Mouse (Mus musculus): ENCODE measurements around the gene Glipr2. TPM values are rescaled to one million over a fixed set of nuclear protein-coding genes. Genes with fewer than 3 reads are reported as not detected.

Gene Glipr2
- polyA plus RNA-seq, 1 experiment = 13.7 TPM

DNA sequence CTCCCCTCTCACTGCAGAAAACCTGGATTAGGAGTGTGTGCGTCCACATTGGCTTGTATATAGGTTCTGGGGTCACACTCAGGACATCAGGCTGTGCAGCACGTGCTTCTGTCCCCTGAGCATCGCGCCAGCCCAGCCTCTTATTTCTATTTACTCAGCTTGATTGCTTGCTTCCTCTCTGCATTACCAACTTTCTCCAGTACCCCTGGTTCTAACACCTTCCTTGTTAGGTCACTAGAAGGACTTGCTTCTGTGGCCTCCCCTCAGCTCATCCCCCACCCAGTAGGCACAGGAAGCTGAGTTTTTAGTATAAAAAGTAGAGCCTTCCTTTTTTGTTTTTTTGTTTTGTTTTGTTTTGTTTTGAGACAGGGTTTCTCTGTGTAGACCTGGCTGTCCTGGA is 21.0 kb upstream of the Glipr2 start:
- peak overlapping the region; percentile 48; the same call in 1 of the 2 replicates for H3K27ac ChIP-seq (ENCODE audit: insufficient read depth, low read length)
- H3K4me3 ChIP-seq (ENCODE audit: extremely low read depth, insufficient read depth, insufficient read length) = no peak overlapping the region
- peaks cover 12% of the 10 kb centered on the region; the same call in 1 of the 2 replicates for H3K4me1 ChIP-seq (ENCODE audit: control insufficient read depth, insufficient read depth, insufficient read length)
- WGBS = 77% methylated on average over 4 of the region's 4 CpGs
- H3K36me3 ChIP-seq (ENCODE audit: control insufficient read depth, insufficient read depth, low read length) = no peaks in the 10 kb centered on the region
- no peak for DNase-seq (ENCODE audit: low read depth in 1 of 2, low spot score in 2 of 2)
- TF ChIP-seq POLR2A (IDR thresholded peaks at IDR 0.05; ENCODE audit: low read depth, low read length) = no peak
- TF ChIP-seq CTCF (IDR thresholded peaks at IDR 0.05; ENCODE audit: extremely low read depth, insufficient read depth, insufficient read length, insufficient replicate concordance) = no peak
- no peaks in the 10 kb centered on the region for H3K27me3 ChIP-seq (ENCODE audit: control insufficient read depth, insufficient read depth, low read length)

- no peak for TF ChIP-seq CTCF (IDR thresholded peaks at IDR 0.05; ENCODE audit: extremely low read depth, insufficient read depth, insufficient read length, insufficient replicate concordance)
- TF ChIP-seq POLR2A (IDR thresholded peaks at IDR 0.05; ENCODE audit: low read depth, low read length) = no peak
- DNase-seq (ENCODE audit: low read depth in 1 of 2, low spot score in 2 of 2) = peak in 1 of 2 experiments; percentile 13
- no peaks in the 10 kb centered on the region for H3K36me3 ChIP-seq (ENCODE audit: control insufficient read depth, insufficient read depth, low read length)
- H3K27ac ChIP-seq (ENCODE audit: insufficient read depth, low read length) = peak overlapping the region; percentile 48
- peaks cover 12% of the 10 kb centered on the region; the same call in 1 of the 2 replicates for H3K4me1 ChIP-seq (ENCODE audit: control insufficient read depth, insufficient read depth, insufficient read length)
- no peaks in the 10 kb centered on the region for H3K27me3 ChIP-seq (ENCODE audit: control insufficient read depth, insufficient read depth, low read length)
- no peak overlapping the region for H3K4me3 ChIP-seq (ENCODE audit: extremely low read depth, insufficient read depth, insufficient read length)
- WGBS = 20% methylated on average over 14 of the region's 14 CpGs
Observed at GRCm38 (mm10) chr4:43936749-43937674, 20.2 kb upstream of the Glipr2 start.

- TF ChIP-seq CTCF (IDR thresholded peaks at IDR 0.05; ENCODE audit: extremely low read depth, insufficient read depth, insufficient read length, insufficient replicate concordance) = no peak
- H3K4me3 ChIP-seq (ENCODE audit: extremely low read depth, insufficient read depth, insufficient read length) = no peak overlapping the region
- H3K36me3 ChIP-seq (ENCODE audit: control insufficient read depth, insufficient read depth, low read length) = no peaks in the 10 kb centered on the region
- H3K27ac ChIP-seq (ENCODE audit: insufficient read depth, low read length) = no peak overlapping the region
- H3K27me3 ChIP-seq (ENCODE audit: control insufficient read depth, insufficient read depth, low read length) = no peaks in the 10 kb centered on the region
- WGBS = 77% methylated on average over 5 of the region's 5 CpGs
- DNase-seq (ENCODE audit: low read depth in 1 of 2, low spot score in 2 of 2) = no peak
- H3K4me1 ChIP-seq (ENCODE audit: control insufficient read depth, insufficient read depth, insufficient read length) = peaks cover 9% of the 10 kb centered on the region; the same call in 1 of the 2 replicates
Observed at GRCm38 (mm10) chr4:43941315-43941714, 15.9 kb upstream of the Glipr2 start.

DNA sequence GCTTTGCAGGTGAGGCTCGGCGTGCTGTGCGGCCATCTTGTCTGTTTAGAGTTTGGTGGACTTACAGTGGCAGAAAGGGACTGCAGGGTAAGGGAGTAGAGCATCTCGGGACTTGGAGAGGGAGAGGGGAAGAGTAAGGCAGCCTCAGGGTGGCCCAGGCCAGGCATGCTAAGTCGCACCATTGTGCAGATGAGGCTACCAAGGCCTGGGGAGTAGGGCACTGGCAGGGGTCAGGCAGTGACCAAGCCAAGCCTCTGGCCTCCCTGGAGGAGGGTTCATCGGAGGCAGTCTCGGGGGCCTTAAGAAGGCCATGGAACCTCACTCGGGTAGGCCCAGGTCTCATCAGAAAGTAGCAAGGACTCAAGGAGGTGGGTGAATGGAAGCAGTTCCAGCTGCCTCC is 14.8 kb upstream of the Glipr2 start:
- peaks cover 4% of the 10 kb centered on the region; the same call in 1 of the 2 replicates for H3K4me1 ChIP-seq (ENCODE audit: control insufficient read depth, insufficient read depth, insufficient read length)
- H3K27me3 ChIP-seq (ENCODE audit: control insufficient read depth, insufficient read depth, low read length) = no peaks in the 10 kb centered on the region
- DNase-seq (ENCODE audit: low read depth in 1 of 2, low spot score in 2 of 2) = no peak
- H3K4me3 ChIP-seq (ENCODE audit: extremely low read depth, insufficient read depth, insufficient read length) = no peak overlapping the region
- WGBS = 95% methylated on average over 8 of the region's 8 CpGs
- no peaks in the 10 kb centered on the region for H3K36me3 ChIP-seq (ENCODE audit: control insufficient read depth, insufficient read depth, low read length)
- H3K27ac ChIP-seq (ENCODE audit: insufficient read depth, low read length) = no peak overlapping the region
- no peak for TF ChIP-seq POLR2A (IDR thresholded peaks at IDR 0.05; ENCODE audit: low read depth, low read length)
- TF ChIP-seq CTCF (IDR thresholded peaks at IDR 0.05; ENCODE audit: extremely low read depth, insufficient read depth, insufficient read length, insufficient replicate concordance) = no peak

DNA sequence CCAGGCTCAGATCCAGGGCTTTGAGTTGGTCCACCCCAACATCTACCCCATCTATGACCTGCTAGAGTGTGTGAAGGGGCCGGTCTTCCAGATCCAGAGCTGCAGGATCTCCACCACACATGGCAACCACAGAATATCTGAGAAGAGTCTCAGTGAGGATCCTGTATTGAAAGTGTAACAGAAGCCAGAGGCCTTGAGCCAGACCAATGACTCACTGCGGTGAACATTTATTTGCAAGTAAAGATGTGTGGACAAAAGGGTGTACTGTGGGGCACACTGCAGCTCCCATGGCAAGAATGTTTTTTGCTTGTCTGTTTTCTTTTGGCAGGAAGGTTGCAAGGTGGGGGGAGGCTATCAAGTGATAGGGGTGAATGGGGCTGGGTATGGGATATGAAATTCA is 9.6 kb upstream of the Glipr2 start:
- H3K27me3 ChIP-seq (ENCODE audit: control insufficient read depth, insufficient read depth, low read length) = no peaks in the 10 kb centered on the region
- TF ChIP-seq POLR2A (IDR thresholded peaks at IDR 0.05; ENCODE audit: low read depth, low read length) (no peak), CTCF (IDR thresholded peaks at IDR 0.05; ENCODE audit: extremely low read depth, insufficient read depth, insufficient read length, insufficient replicate concordance) (no peak)
- no peak for DNase-seq (ENCODE audit: low read depth in 1 of 2, low spot score in 2 of 2)
- no peaks in the 10 kb centered on the region for H3K4me1 ChIP-seq (ENCODE audit: control insufficient read depth, insufficient read depth, insufficient read length)
- no peaks in the 10 kb centered on the region for H3K36me3 ChIP-seq (ENCODE audit: control insufficient read depth, insufficient read depth, low read length)
- no peak overlapping the region for H3K4me3 ChIP-seq (ENCODE audit: extremely low read depth, insufficient read depth, insufficient read length)
- no peak overlapping the region for H3K27ac ChIP-seq (ENCODE audit: insufficient read depth, low read length)
- WGBS = 95% methylated on average over 2 of the region's 2 CpGs

DNA sequence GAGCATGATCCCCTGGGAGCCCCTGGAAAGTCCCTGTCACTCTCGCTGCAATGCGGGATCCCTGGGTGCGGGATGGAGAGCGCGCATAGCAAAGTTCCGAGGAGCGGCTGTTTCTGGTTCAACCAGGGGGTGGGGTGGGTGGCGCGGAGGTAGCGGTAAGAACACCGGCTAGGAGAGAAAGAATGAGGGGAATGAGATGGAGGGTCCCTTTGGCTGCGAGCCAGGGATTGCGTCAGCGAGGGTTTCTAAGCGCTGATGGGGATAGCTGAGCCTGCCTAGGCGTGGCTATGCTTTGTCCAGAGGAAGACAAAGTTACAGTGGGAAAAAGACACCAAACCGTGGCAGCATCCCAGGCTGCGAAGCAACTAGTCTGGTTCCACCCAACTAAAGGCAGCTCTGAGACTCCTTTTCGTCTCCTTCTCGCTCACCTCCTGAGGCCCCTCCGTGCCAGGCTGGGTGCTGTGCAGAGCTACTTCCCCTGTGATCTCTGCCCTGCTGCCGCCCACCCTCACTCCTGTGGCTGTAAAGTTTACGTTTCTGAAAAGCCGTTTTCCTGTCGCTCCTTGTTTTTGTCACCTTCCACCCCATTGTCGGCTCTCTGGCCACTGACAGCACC is 753 bp downstream of the Glipr2 start:
- H3K27me3 ChIP-seq (ENCODE audit: control insufficient read depth, insufficient read depth, low read length) = no peaks in the 10 kb centered on the region
- peaks cover 20% of the 10 kb centered on the region for H3K4me1 ChIP-seq (ENCODE audit: control insufficient read depth, insufficient read depth, insufficient read length)
- DNase-seq (ENCODE audit: low read depth in 1 of 2, low spot score in 2 of 2) = no peak
- WGBS = 1% methylated on average over 26 of the region's 26 CpGs
- no peaks in the 10 kb centered on the region for H3K36me3 ChIP-seq (ENCODE audit: control insufficient read depth, insufficient read depth, low read length)
- no peak for TF ChIP-seq CTCF (IDR thresholded peaks at IDR 0.05; ENCODE audit: extremely low read depth, insufficient read depth, insufficient read length, insufficient replicate concordance)
- no peak; the same call in 1 of the 2 replicates for TF ChIP-seq POLR2A (IDR thresholded peaks at IDR 0.05; ENCODE audit: low read depth, low read length)
- H3K4me3 ChIP-seq (ENCODE audit: extremely low read depth, insufficient read depth, insufficient read length) = peak overlapping the region; percentile 82
- H3K27ac ChIP-seq (ENCODE audit: insufficient read depth, low read length) = peak overlapping the region; percentile 46
